Mouse (Mus musculus) adipose tissue, adult 10 weeks (tissue): ENCODE results near the gene Rrp15. TPM values are rescaled to one million over a fixed set of nuclear protein-coding genes. Genes with fewer than 3 reads are reported as not detected.

Source experiments
- polyA plus RNA-seq: library from polyadenylated mRNA; stranded (reverse); fragments of 350-450 nt; fragmentation: Illumina TruSeq; extraction: RNeasy Lipid Tissue Mini Kit (QIAGEN cat#74804); gene quantifications from one replicate; pipeline ENCODE4 v1.2.3, GENCODE M21; 2014; ENCODE audit warnings: low read depth, low replicate concordance

The Rrp15 gene
- polyA plus RNA-seq = 15.5 TPM

GRCm38 (mm10) chr1:186748724-186749653 lies at the start of gene Rrp15:
Rrp15 (minus strand) TSS chr1:186749358.

GRCm38 (mm10) chr1:186705915-186706248 lies 43.3 kb downstream of the Rrp15 start, which contains the start of gene Tgfb2:
Tgfb2 (minus strand) TSS chr1:186705989.

Other genes with a start within 250 kb of the Rrp15 start
- gene Tgfb2, start 43.4 kb downstream of the Rrp15 start, polyA plus RNA-seq = 6.7 TPM
- 3.3 TPM for gene D1Pas1, start 218.1 kb upstream of the Rrp15 start, polyA plus RNA-seq